ENCODE assay signal across 19 mouse cellular contexts in genomic region chr11:3527766-3528165, GRCm38 (mm10). TPM values are rescaled to one million over a fixed set of nuclear protein-coding genes. Genes with fewer than 3 reads are reported as not detected.
DNase-seq lines count a peak whose midpoint lies in the region; ATAC-seq and TF ChIP-seq lines count a peak whose summit lies in the region.
"Had no signal": no experiment of that assay in that cellular context is flagged by ENCODE, and none has a peak within 500 bp of the region (broad histone marks: within the 10 kb centered on the region; RNA-seq: fewer than 3 reads in every experiment).

No protein-coding gene starts in this region.

- TF ChIP-seq CTCF in stomach, postnatal 0 days (IDR thresholded peaks at IDR 0.05; ENCODE audit: low read depth), result no peak

- H3K27me3 ChIP-seq in midbrain, embryonic 16.5 days (ENCODE audit: control insufficient read depth, insufficient read depth, low read depth, low read length), result no peaks in the 10 kb centered on the region
- no peaks in the 10 kb centered on the region for H3K27me3 ChIP-seq in midbrain, embryonic 14.5 days (ENCODE audit: control insufficient read depth, insufficient read depth, low read length)
- H3K27me3 ChIP-seq in heart, embryonic 15.5 days, result no peaks in the 10 kb centered on the region
- H3K27me3 ChIP-seq in stomach, postnatal 0 days (ENCODE audit: control insufficient read depth, insufficient read depth, low read length), result no peaks in the 10 kb centered on the region
- H3K27me3 ChIP-seq: forebrain, embryonic 13.5 days; liver, embryonic 12.5 days; midbrain, embryonic 15.5 days had no signal

- H3K4me3 ChIP-seq in midbrain, embryonic 16.5 days (ENCODE audit: low read depth, low read length), result no peak overlapping the region
- no peak overlapping the region for H3K4me3 ChIP-seq in midbrain, embryonic 14.5 days (replicated peaks; ENCODE audit: low read depth, low read length)
- H3K4me3 ChIP-seq in heart, embryonic 15.5 days, result 0 out of 2 replicates have a peak overlapping the region, but pooled peaks have one; percentile 2
- no peak overlapping the region; the same call in 1 of the 2 replicates for H3K4me3 ChIP-seq in stomach, postnatal 0 days (ENCODE audit: low read depth, low read length)
- H3K4me3 ChIP-seq: forebrain, embryonic 13.5 days; left cerebral cortex, adult 2 months; liver, embryonic 12.5 days; midbrain, embryonic 15.5 days had no signal

- no peak for TF ChIP-seq EP300 in stomach, postnatal 0 days (optimal IDR thresholded peaks at IDR 0.05)

- ATAC-seq in midbrain, embryonic 16.5 days, result no peak
- ATAC-seq in midbrain, embryonic 14.5 days (ENCODE audit: low FRiP score, low TSS enrichment), result no peak
- peak; percentile 53 for ATAC-seq in heart, embryonic 15.5 days (replicated peaks; ENCODE audit: insufficient number of reproducible peaks, insufficient read depth, low FRiP score, low read depth)
- no peak for ATAC-seq in stomach, postnatal 0 days (ENCODE audit: low FRiP score, low TSS enrichment)
- ATAC-seq: forebrain, embryonic 13.5 days; intestine, postnatal 0 days; liver, embryonic 12.5 days; lung, postnatal 0 days; midbrain, embryonic 15.5 days had no signal

- 0 out of 2 replicates have a peak overlapping the region, but pooled peaks have one; percentile 10 for H3K9ac ChIP-seq in midbrain, embryonic 16.5 days (ENCODE audit: low read depth, low read length)
- no peak overlapping the region for H3K9ac ChIP-seq in midbrain, embryonic 14.5 days (replicated peaks; ENCODE audit: low read length)
- peak overlapping the region; percentile 37 for H3K9ac ChIP-seq in heart, embryonic 15.5 days
- H3K9ac ChIP-seq in stomach, postnatal 0 days (ENCODE audit: low read length), result peak overlapping the region; percentile 23
- H3K9ac ChIP-seq: forebrain, embryonic 13.5 days; liver, embryonic 12.5 days; midbrain, embryonic 15.5 days had no signal

- no peaks in the 10 kb centered on the region for H3K36me3 ChIP-seq in midbrain, embryonic 16.5 days (ENCODE audit: control insufficient read depth, insufficient read depth, low read length)
- H3K36me3 ChIP-seq in midbrain, embryonic 14.5 days (ENCODE audit: control insufficient read depth, insufficient read depth, low read length), result peaks cover 4% of the 10 kb centered on the region; the same call in 1 of the 2 replicates
- peaks cover 92% of the 10 kb centered on the region for H3K36me3 ChIP-seq in heart, embryonic 15.5 days
- H3K36me3 ChIP-seq in stomach, postnatal 0 days (ENCODE audit: control insufficient read depth, insufficient read depth, low read length), result peaks cover 54% of the 10 kb centered on the region
- H3K36me3 ChIP-seq: G1E; midbrain, embryonic 15.5 days had no signal

- H3K4me2 ChIP-seq in midbrain, embryonic 16.5 days (ENCODE audit: low read length), result no peak overlapping the region
- H3K4me2 ChIP-seq in midbrain, embryonic 14.5 days (ENCODE audit: low read length), result no peak overlapping the region
- peak overlapping the region; percentile 44 for H3K4me2 ChIP-seq in heart, embryonic 15.5 days
- peak overlapping the region; percentile 14; the same call in 1 of the 2 replicates for H3K4me2 ChIP-seq in stomach, postnatal 0 days (replicated peaks; ENCODE audit: low read depth)
- H3K4me2 ChIP-seq: forebrain, embryonic 13.5 days; liver, embryonic 12.5 days; midbrain, embryonic 15.5 days had no signal

- H3K27ac ChIP-seq in midbrain, embryonic 16.5 days (ENCODE audit: low read length), result no peak overlapping the region
- H3K27ac ChIP-seq in midbrain, embryonic 14.5 days (replicated peaks; ENCODE audit: low read depth, low read length), result no peak overlapping the region
- peak overlapping the region; percentile 67 for H3K27ac ChIP-seq in heart, embryonic 15.5 days
- H3K27ac ChIP-seq in stomach, postnatal 0 days (replicated peaks), result no peak overlapping the region
- H3K27ac ChIP-seq: forebrain, embryonic 13.5 days; left cerebral cortex, adult 2 months; liver, embryonic 12.5 days; midbrain, embryonic 15.5 days had no signal

- 76% methylated on average over 8 of the region's 8 CpGs for WGBS in midbrain, embryonic 16.5 days
- WGBS in midbrain, embryonic 14.5 days, result 81% methylated on average over 8 of the region's 8 CpGs
- WGBS in heart, embryonic 15.5 days, result 54% methylated on average over 8 of the region's 8 CpGs
- WGBS in stomach, postnatal 0 days, result 76% methylated on average over 8 of the region's 8 CpGs

- no peaks in the 10 kb centered on the region for H3K4me1 ChIP-seq in midbrain, embryonic 16.5 days (ENCODE audit: control insufficient read depth, insufficient read depth, low read length)
- no peaks in the 10 kb centered on the region for H3K4me1 ChIP-seq in midbrain, embryonic 14.5 days (ENCODE audit: control insufficient read depth, insufficient read depth, low read length)
- peaks cover 26% of the 10 kb centered on the region for H3K4me1 ChIP-seq in heart, embryonic 15.5 days (replicated peaks)
- H3K4me1 ChIP-seq in stomach, postnatal 0 days (replicated peaks; ENCODE audit: control insufficient read depth, insufficient read depth), result no peaks in the 10 kb centered on the region
- H3K4me1 ChIP-seq: forebrain, embryonic 13.5 days; liver, embryonic 12.5 days; midbrain, embryonic 15.5 days had no signal

- H3K9me3 ChIP-seq in midbrain, embryonic 16.5 days (replicated peaks; ENCODE audit: control insufficient read depth, low read length, poor library complexity, severe bottlenecking), result no peaks in the 10 kb centered on the region
- H3K9me3 ChIP-seq in midbrain, embryonic 14.5 days (ENCODE audit: control insufficient read depth, low read length), result no peaks in the 10 kb centered on the region
- H3K9me3 ChIP-seq in heart, embryonic 15.5 days (replicated peaks), result no peaks in the 10 kb centered on the region
- H3K9me3 ChIP-seq in stomach, postnatal 0 days (ENCODE audit: control insufficient read depth, low read length), result no peaks in the 10 kb centered on the region
- H3K9me3 ChIP-seq: forebrain, embryonic 13.5 days; G1E; liver, embryonic 12.5 days; midbrain, embryonic 15.5 days had no signal

- peak; percentile 73 to 80 for DNase-seq in cerebellum, postnatal 10 days
- DNase-seq in cerebellum, adult 8-10 months, result no peak
- no peak for DNase-seq in midbrain, embryonic 14.5 days
- no peak for DNase-seq in stomach, postnatal 0 days (ENCODE audit: low spot score)
- DNase-seq in kidney, postnatal 10 days, result no peak
- DNase-seq in retina, embryonic 14.5 days (ENCODE audit: low spot score), result no peak
- DNase-seq: adrenal gland, postnatal 36 days; kidney, postnatal 4 days; right cerebral cortex, postnatal 14 days; thymus, postnatal 25 days had no signal

RNA-seq across cellular contexts. Expression of gene Smtn, which starts 12.6 kb away (rescaled TPM):
- 14.2 and 14.7 TPM in 2 replicates for polyA plus RNA-seq in midbrain, embryonic 16.5 days (2015; fragmentation: Nextera tagmentation; extraction: Ambion mirVana)
- 7.2 and 12.8 TPM in 2 replicates for polyA plus RNA-seq in midbrain, embryonic 14.5 days (2014; fragmentation: Nextera tagmentation; extraction: Ambion mirVana)
- 79.2 and 101 TPM in 2 replicates for polyA plus RNA-seq in heart, embryonic 15.5 days (2015; fragmentation: Nextera tagmentation; extraction: Ambion mirVana)
- polyA plus RNA-seq in stomach, postnatal 0 days (2015; fragmentation: Nextera tagmentation; extraction: Ambion mirVana), result 103 TPM in 2 replicates
- polyA plus RNA-seq: G1E had no signal

RNA-seq across cellular contexts. Expression of gene Selenom, which starts 13.3 kb away (rescaled TPM):
- polyA plus RNA-seq in midbrain, embryonic 16.5 days (2015; fragmentation: Nextera tagmentation; extraction: Ambion mirVana), result 87.5 and 129 TPM in 2 replicates
- polyA plus RNA-seq in midbrain, embryonic 14.5 days (2014; fragmentation: Nextera tagmentation; extraction: Ambion mirVana), result 48.5 and 76.5 TPM in 2 replicates
- polyA plus RNA-seq in heart, embryonic 15.5 days (2015; fragmentation: Nextera tagmentation; extraction: Ambion mirVana), result 132 and 138 TPM in 2 replicates
- 179 and 191 TPM in 2 replicates for polyA plus RNA-seq in stomach, postnatal 0 days (2015; fragmentation: Nextera tagmentation; extraction: Ambion mirVana)
- polyA plus RNA-seq: G1E had no signal

RNA-seq across cellular contexts. Expression of gene Inpp5j, which starts 23.1 kb away (rescaled TPM):
- polyA plus RNA-seq in midbrain, embryonic 16.5 days (2015; fragmentation: Nextera tagmentation; extraction: Ambion mirVana), result 8.3 and 10.3 TPM in 2 replicates
- polyA plus RNA-seq in midbrain, embryonic 14.5 days (2014; fragmentation: Nextera tagmentation; extraction: Ambion mirVana), result 3.2 and 4.7 TPM in 2 replicates
- 9.4 and 11.4 TPM in 2 replicates for polyA plus RNA-seq in heart, embryonic 15.5 days (2015; fragmentation: Nextera tagmentation; extraction: Ambion mirVana)
- 2.4 and 2.7 TPM in 2 replicates for polyA plus RNA-seq in stomach, postnatal 0 days (2015; fragmentation: Nextera tagmentation; extraction: Ambion mirVana)
- polyA plus RNA-seq: G1E had no signal

RNA-seq across cellular contexts. Expression of gene Pla2g3, which starts 39.7 kb away (rescaled TPM):
- 1.7 and 3.9 TPM in 2 replicates for polyA plus RNA-seq in midbrain, embryonic 16.5 days (2015; fragmentation: Nextera tagmentation; extraction: Ambion mirVana)
- 0.59 and 0.72 TPM in 2 replicates for polyA plus RNA-seq in midbrain, embryonic 14.5 days (2014; fragmentation: Nextera tagmentation; extraction: Ambion mirVana)
- polyA plus RNA-seq in heart, embryonic 15.5 days (2015; fragmentation: Nextera tagmentation; extraction: Ambion mirVana), result 0.10 and 0.28 TPM in 2 replicates
- 9.4 and 11.0 TPM in 2 replicates for polyA plus RNA-seq in stomach, postnatal 0 days (2015; fragmentation: Nextera tagmentation; extraction: Ambion mirVana)
- polyA plus RNA-seq: G1E had no signal

Comparison
In these comparisons a context has a peak if more than half of its experiments do, and no peak if none do; other contexts are left out.
1. DNase-seq: peak in cerebellum, postnatal 10 days (2 of 2); none in cerebellum, adult 8-10 months (single experiment), midbrain, embryonic 14.5 days (single experiment), stomach, postnatal 0 days (single experiment), kidney, postnatal 10 days (single experiment) and retina, embryonic 14.5 days (single experiment).
2. H3K4me2 ChIP-seq: peak in heart, embryonic 15.5 days (single experiment) and stomach, postnatal 0 days (single experiment); none in midbrain, embryonic 16.5 days (single experiment) and midbrain, embryonic 14.5 days (single experiment).